Mouse (Mus musculus): Measurements from ENCODE around the gene Klk9. TPM values are rescaled to one million over a fixed set of nuclear protein-coding genes. Genes with fewer than 3 reads are reported as not detected.

Gene Klk9
- polyA plus RNA-seq, 1 experiment from 2014 or later = not detected

- Histone ChIP-seq H3K9me3 (ENCODE audit: control insufficient read depth, low read length) (no peaks in the 10 kb centered on the region), H3K4me2 (ENCODE audit: low read depth) (no peak overlapping the region), H3K4me3 (ENCODE audit: low read depth, low read length) (no peak overlapping the region), H3K27me3 (ENCODE audit: control insufficient read depth, insufficient read depth, low read length) (peaks cover 14% of the 10 kb centered on the region), H3K27ac (ENCODE audit: low read depth, low read length) (no peak overlapping the region), H3K36me3 (ENCODE audit: control insufficient read depth, insufficient read depth, low read length) (no peaks in the 10 kb centered on the region), H3K9ac (ENCODE audit: low read length) (no peak overlapping the region), H3K4me1 (ENCODE audit: control insufficient read depth, insufficient read depth, low read length) (no peaks in the 10 kb centered on the region)
- ATAC-seq (ENCODE audit: insufficient read depth, low FRiP score, low TSS enrichment) (no peak), DNase-seq (ENCODE audit: low spot score) (no peak)
- 67% methylated on average over 7 of the region's 7 CpGs for WGBS
Observed at GRCm38 (mm10) chr7:43799876-43800275, 8.2 kb downstream of the Klk9 start.

GRCm38 (mm10) chr7:43810994-43811393, 19.3 kb downstream of the Klk9 start, which contains the start of gene Klk7:
Klk7 (plus strand) TSS chr7:43811294.
- H3K27ac ChIP-seq (ENCODE audit: low read depth, low read length) = no peak within 1 kb of the TSS
- 66% methylated on average over 5 of the region's 5 CpGs for WGBS

GRCm38 (mm10) chr7:43815211-43815610, 23.5 kb downstream of the Klk9 start:
- H3K27me3 ChIP-seq (ENCODE audit: control insufficient read depth, insufficient read depth, low read length) = no peaks in the 10 kb centered on the region
- 88% methylated on average over 7 of the region's 7 CpGs for WGBS
- DNase-seq (ENCODE audit: low spot score) (no peak), ATAC-seq (ENCODE audit: insufficient read depth, low FRiP score, low TSS enrichment) (no peak)
- H3K4me3 ChIP-seq (ENCODE audit: low read depth, low read length) = no peak overlapping the region
- H3K9ac ChIP-seq (ENCODE audit: low read length) = no peak overlapping the region
- no peak overlapping the region for H3K4me2 ChIP-seq (ENCODE audit: low read depth)
- no peaks in the 10 kb centered on the region for H3K9me3 ChIP-seq (ENCODE audit: control insufficient read depth, low read length)
- no peaks in the 10 kb centered on the region for H3K36me3 ChIP-seq (ENCODE audit: control insufficient read depth, insufficient read depth, low read length)
- H3K4me1 ChIP-seq (ENCODE audit: control insufficient read depth, insufficient read depth, low read length) = no peaks in the 10 kb centered on the region
- H3K27ac ChIP-seq (ENCODE audit: low read depth, low read length) = no peak overlapping the region

More at GRCm38 (mm10) chr7:43810994-43811393, 19.3 kb downstream of the Klk9 start, which contains the start of gene Klk7:
- Histone ChIP-seq H3K4me1 (ENCODE audit: control insufficient read depth, insufficient read depth, low read length) (no peaks in the 10 kb centered on the region), H3K4me3 (ENCODE audit: low read depth, low read length) (no peak within 1 kb of the TSS), H3K27me3 (ENCODE audit: control insufficient read depth, insufficient read depth, low read length) (no peaks in the 10 kb centered on the region), H3K36me3 (ENCODE audit: control insufficient read depth, insufficient read depth, low read length) (no peaks in the 10 kb centered on the region), H3K9ac (ENCODE audit: low read length) (no peak within 1 kb of the TSS), H3K9me3 (ENCODE audit: control insufficient read depth, low read length) (no peaks in the 10 kb centered on the region), H3K4me2 (ENCODE audit: low read depth) (no peak within 1 kb of the TSS)
- DNase-seq (ENCODE audit: low spot score) (no peak), ATAC-seq (ENCODE audit: insufficient read depth, low FRiP score, low TSS enrichment) (no peak)

GRCm38 (mm10) chr7:43816746-43817145, 25.1 kb downstream of the Klk9 start:
- Histone ChIP-seq H3K4me3 (ENCODE audit: low read depth, low read length) (no peak overlapping the region), H3K27me3 (ENCODE audit: control insufficient read depth, insufficient read depth, low read length) (no peaks in the 10 kb centered on the region), H3K9ac (ENCODE audit: low read length) (no peak overlapping the region), H3K9me3 (ENCODE audit: control insufficient read depth, low read length) (no peaks in the 10 kb centered on the region), H3K4me1 (ENCODE audit: control insufficient read depth, insufficient read depth, low read length) (no peaks in the 10 kb centered on the region), H3K4me2 (ENCODE audit: low read depth) (no peak overlapping the region), H3K36me3 (ENCODE audit: control insufficient read depth, insufficient read depth, low read length) (no peaks in the 10 kb centered on the region), H3K27ac (ENCODE audit: low read depth, low read length) (no peak overlapping the region)
- DNase-seq (ENCODE audit: low spot score) (no peak), ATAC-seq (ENCODE audit: insufficient read depth, low FRiP score, low TSS enrichment) (no peak)

GRCm38 (mm10) chr7:43821581-43821980, 29.9 kb downstream of the Klk9 start:
- DNase-seq (ENCODE audit: low spot score) (no peak), ATAC-seq (ENCODE audit: insufficient read depth, low FRiP score, low TSS enrichment) (no peak)
- no peaks in the 10 kb centered on the region for H3K9me3 ChIP-seq (ENCODE audit: control insufficient read depth, low read length)
- no peaks in the 10 kb centered on the region for H3K36me3 ChIP-seq (ENCODE audit: control insufficient read depth, insufficient read depth, low read length)
- no peak overlapping the region for H3K27ac ChIP-seq (ENCODE audit: low read depth, low read length)
- WGBS = 90% methylated on average over 7 of the region's 7 CpGs
- no peak overlapping the region for H3K4me3 ChIP-seq (ENCODE audit: low read depth, low read length)
- no peaks in the 10 kb centered on the region for H3K27me3 ChIP-seq (ENCODE audit: control insufficient read depth, insufficient read depth, low read length)
- H3K4me1 ChIP-seq (ENCODE audit: control insufficient read depth, insufficient read depth, low read length) = no peaks in the 10 kb centered on the region
- no peak overlapping the region for H3K4me2 ChIP-seq (ENCODE audit: low read depth)
- H3K9ac ChIP-seq (ENCODE audit: low read length) = no peak overlapping the region

GRCm38 (mm10) chr7:43824199-43824598, 32.5 kb downstream of the Klk9 start, which contains the start of gene Klk6:
Klk6 (plus strand) TSS chr7:43824499.
- Histone ChIP-seq H3K9ac (ENCODE audit: low read length) (no peak within 1 kb of the TSS), H3K9me3 (ENCODE audit: control insufficient read depth, low read length) (no peaks in the 10 kb centered on the region), H3K27ac (ENCODE audit: low read depth, low read length) (no peak within 1 kb of the TSS), H3K4me2 (ENCODE audit: low read depth) (no peak within 1 kb of the TSS), H3K4me1 (ENCODE audit: control insufficient read depth, insufficient read depth, low read length) (no peaks in the 10 kb centered on the region), H3K4me3 (ENCODE audit: low read depth, low read length) (no peak within 1 kb of the TSS), H3K27me3 (ENCODE audit: control insufficient read depth, insufficient read depth, low read length) (no peaks in the 10 kb centered on the region), H3K36me3 (ENCODE audit: control insufficient read depth, insufficient read depth, low read length) (no peaks in the 10 kb centered on the region)
- ATAC-seq (ENCODE audit: insufficient read depth, low FRiP score, low TSS enrichment) (no peak), DNase-seq (ENCODE audit: low spot score) (no peak)
- 82% methylated on average over 10 of the region's 10 CpGs for WGBS

GRCm38 (mm10) chr7:43826056-43826455, 34.4 kb downstream of the Klk9 start:
- H3K27ac ChIP-seq (ENCODE audit: low read depth, low read length) = no peak overlapping the region
- no peak overlapping the region for H3K4me2 ChIP-seq (ENCODE audit: low read depth)
- H3K4me1 ChIP-seq (ENCODE audit: control insufficient read depth, insufficient read depth, low read length) = no peaks in the 10 kb centered on the region
- 93% methylated on average over 5 of the region's 5 CpGs for WGBS
- DNase-seq (ENCODE audit: low spot score) = no peak
- no peaks in the 10 kb centered on the region for H3K36me3 ChIP-seq (ENCODE audit: control insufficient read depth, insufficient read depth, low read length)
- no peaks in the 10 kb centered on the region for H3K27me3 ChIP-seq (ENCODE audit: control insufficient read depth, insufficient read depth, low read length)
- ATAC-seq (ENCODE audit: insufficient read depth, low FRiP score, low TSS enrichment) = no peak
- H3K9ac ChIP-seq (ENCODE audit: low read length) = no peak overlapping the region
- H3K4me3 ChIP-seq (ENCODE audit: low read depth, low read length) = no peak overlapping the region
- H3K9me3 ChIP-seq (ENCODE audit: control insufficient read depth, low read length) = no peaks in the 10 kb centered on the region

- no peaks in the 10 kb centered on the region for H3K9me3 ChIP-seq (ENCODE audit: control insufficient read depth, low read length)
- H3K27ac ChIP-seq (ENCODE audit: low read depth, low read length) = no peak overlapping the region
- no peaks in the 10 kb centered on the region for H3K27me3 ChIP-seq (ENCODE audit: control insufficient read depth, insufficient read depth, low read length)
- ATAC-seq (ENCODE audit: insufficient read depth, low FRiP score, low TSS enrichment) (no peak), DNase-seq (ENCODE audit: low spot score) (no peak)
- no peak overlapping the region for H3K4me3 ChIP-seq (ENCODE audit: low read depth, low read length)
- H3K36me3 ChIP-seq (ENCODE audit: control insufficient read depth, insufficient read depth, low read length) = no peaks in the 10 kb centered on the region
- no peaks in the 10 kb centered on the region for H3K4me1 ChIP-seq (ENCODE audit: control insufficient read depth, insufficient read depth, low read length)
- WGBS = 89% methylated on average over 4 of the region's 4 CpGs
- H3K4me2 ChIP-seq (ENCODE audit: low read depth) = no peak overlapping the region
- no peak overlapping the region for H3K9ac ChIP-seq (ENCODE audit: low read length)
Observed at GRCm38 (mm10) chr7:43827706-43828105, 36.0 kb downstream of the Klk9 start.

GRCm38 (mm10) chr7:43829006-43829405, 37.3 kb downstream of the Klk9 start:
- no peaks in the 10 kb centered on the region for H3K36me3 ChIP-seq (ENCODE audit: control insufficient read depth, insufficient read depth, low read length)
- DNase-seq (ENCODE audit: low spot score) = no peak
- no peaks in the 10 kb centered on the region for H3K9me3 ChIP-seq (ENCODE audit: control insufficient read depth, low read length)
- H3K27me3 ChIP-seq (ENCODE audit: control insufficient read depth, insufficient read depth, low read length) = no peaks in the 10 kb centered on the region
- 95% methylated on average over 8 of the region's 8 CpGs for WGBS
- no peak for ATAC-seq (ENCODE audit: insufficient read depth, low FRiP score, low TSS enrichment)
- H3K9ac ChIP-seq (ENCODE audit: low read length) = no peak overlapping the region
- H3K4me2 ChIP-seq (ENCODE audit: low read depth) = no peak overlapping the region
- H3K27ac ChIP-seq (ENCODE audit: low read depth, low read length) = no peak overlapping the region
- no peaks in the 10 kb centered on the region for H3K4me1 ChIP-seq (ENCODE audit: control insufficient read depth, insufficient read depth, low read length)
- H3K4me3 ChIP-seq (ENCODE audit: low read depth, low read length) = no peak overlapping the region
